Comparison of ENCODE assay signal across 11 mouse cellular contexts in genomic region chr2:174453681-174454080, GRCm38 (mm10). TPM values are rescaled to one million over a fixed set of nuclear protein-coding genes. Genes with fewer than 3 reads are reported as not detected.
DNase-seq lines count a peak whose midpoint lies in the region; ATAC-seq and TF ChIP-seq lines count a peak whose summit lies in the region.
"Had no signal": no experiment of that assay in that cellular context is flagged by ENCODE, and none has a peak within 500 bp of the region (broad histone marks: within the 10 kb centered on the region; RNA-seq: fewer than 3 reads in every experiment).

No protein-coding gene starts in this region.

- H3K9ac ChIP-seq in liver, adult 2 months (ENCODE audit: low read depth, low read length) = no peak overlapping the region
- no peak overlapping the region for H3K9ac ChIP-seq in forebrain, embryonic 16.5 days (replicated peaks; ENCODE audit: low read depth, low read length)
- H3K9ac ChIP-seq: forebrain, embryonic 12.5 days; midbrain, embryonic 15.5 days had no signal

- no peak for TF ChIP-seq POLR2A in brain, embryonic 14.5 days (IDR thresholded peaks at IDR 0.05; ENCODE audit: borderline replicate concordance, extremely low read depth, insufficient read depth, insufficient read length, poor library complexity, severe bottlenecking)
- no peak for TF ChIP-seq POLR2A in liver, adult 2 months (IDR thresholded peaks at IDR 0.05; ENCODE audit: extremely low read depth, insufficient read depth, low read length)

- no peaks in the 10 kb centered on the region for H3K27me3 ChIP-seq in liver, adult 2 months (ENCODE audit: control insufficient read depth, insufficient read depth, low read length)
- no peaks in the 10 kb centered on the region for H3K27me3 ChIP-seq in forebrain, embryonic 16.5 days (replicated peaks; ENCODE audit: control insufficient read depth, insufficient read depth, low read length)
- H3K27me3 ChIP-seq: forebrain, embryonic 12.5 days; midbrain, embryonic 15.5 days had no signal

- WGBS in liver, adult 2 months = 67% methylated on average over 7 of the region's 7 CpGs
- 75% methylated on average over 7 of the region's 7 CpGs for WGBS in forebrain, embryonic 16.5 days

- no peak for ATAC-seq in forebrain, embryonic 16.5 days
- ATAC-seq: midbrain, embryonic 15.5 days had no signal

- H3K79me2 ChIP-seq in liver, adult 2 months (ENCODE audit: control insufficient read depth, insufficient read depth, low read length) = no peaks in the 10 kb centered on the region

- peak; percentile 10 to 51 for DNase-seq in kidney, postnatal 36 days
- DNase-seq in kidney, adult 9 months = no peak
- no peak for DNase-seq in brain, embryonic 14.5 days (ENCODE audit: low read depth)
- no peak for DNase-seq in liver, adult 2 months (ENCODE audit: extremely low read depth, low read depth, low spot score)
- DNase-seq in spleen, postnatal 14 days (ENCODE audit: low spot score in 2 of 2) = peak; percentile 41 to 53
- no peak for DNase-seq in ovary, postnatal 14 days (ENCODE audit: low spot score)
- DNase-seq in right cerebral cortex, postnatal 10 days (ENCODE audit: low spot score in 2 of 2) = no peak
- DNase-seq: kidney, postnatal 14 days had no signal

- H3K4me3 ChIP-seq in liver, adult 2 months (ENCODE audit: insufficient read depth, low read depth, low read length) = no peak overlapping the region
- no peak overlapping the region for H3K4me3 ChIP-seq in forebrain, embryonic 16.5 days (replicated peaks; ENCODE audit: low read length)
- H3K4me3 ChIP-seq: forebrain, embryonic 12.5 days; midbrain, embryonic 15.5 days had no signal

- H3K36me3 ChIP-seq in liver, adult 2 months (ENCODE audit: control insufficient read depth, insufficient read depth, low read length) = no peaks in the 10 kb centered on the region
- no peaks in the 10 kb centered on the region for H3K36me3 ChIP-seq in forebrain, embryonic 16.5 days (ENCODE audit: control insufficient read depth, insufficient read depth)
- H3K36me3 ChIP-seq: forebrain, embryonic 12.5 days; midbrain, embryonic 15.5 days had no signal

- H3K4me1 ChIP-seq in liver, adult 2 months (ENCODE audit: control insufficient read depth, insufficient read depth, low read length) = no peaks in the 10 kb centered on the region
- no peaks in the 10 kb centered on the region for H3K4me1 ChIP-seq in forebrain, embryonic 16.5 days (replicated peaks; ENCODE audit: control insufficient read depth, insufficient read depth, low read length)
- H3K4me1 ChIP-seq: forebrain, embryonic 12.5 days; midbrain, embryonic 15.5 days had no signal

- no peaks in the 10 kb centered on the region for H3K9me3 ChIP-seq in forebrain, embryonic 16.5 days (ENCODE audit: control insufficient read depth, low read length)
- H3K9me3 ChIP-seq: forebrain, embryonic 12.5 days; midbrain, embryonic 15.5 days had no signal

- H3K27ac ChIP-seq in liver, adult 2 months (replicated peaks; ENCODE audit: insufficient read depth, low read depth, low read length) = no peak overlapping the region
- H3K27ac ChIP-seq in forebrain, embryonic 16.5 days (ENCODE audit: low read length) = no peak overlapping the region
- H3K27ac ChIP-seq: forebrain, embryonic 12.5 days; midbrain, embryonic 15.5 days had no signal

- peak; percentile 13; the same call in 1 of the 2 replicates for TF ChIP-seq CTCF in brain, embryonic 14.5 days (IDR thresholded peaks at IDR 0.05; ENCODE audit: borderline replicate concordance, extremely low read depth, insufficient read depth, insufficient read length)
- peak; percentile 53 for TF ChIP-seq CTCF in liver, adult 2 months (IDR thresholded peaks at IDR 0.05; ENCODE audit: low read depth, low read length)

- no peak overlapping the region for H3K4me2 ChIP-seq in forebrain, embryonic 16.5 days (ENCODE audit: low read length)
- H3K4me2 ChIP-seq: forebrain, embryonic 12.5 days; midbrain, embryonic 15.5 days had no signal

RNA-seq across cellular contexts. Expression of gene Tubb1, which starts 3.2 kb away (rescaled TPM):
- 0.98 and 1.5 TPM in 2 replicates for polyA plus RNA-seq in brain, embryonic 14.5 days (2012; rRNA removed)
- 0.18 and 0.40 TPM in 2 replicates for total RNA-seq in liver, adult 2 months (2014; rRNA removed)
- polyA plus RNA-seq in liver, adult 2 months (2012; rRNA removed) = 0.07 and 0.33 TPM in 2 replicates
- polyA plus RNA-seq in forebrain, embryonic 16.5 days (2015; fragmentation: Nextera tagmentation; extraction: Ambion mirVana) = 0.24 and 0.63 TPM in 2 replicates

RNA-seq across cellular contexts. Expression of gene Atp5e, which starts 10.2 kb away (rescaled TPM):
- polyA plus RNA-seq in brain, embryonic 14.5 days (2012; rRNA removed) = 387 and 406 TPM in 2 replicates
- 469 and 519 TPM in 2 replicates for total RNA-seq in liver, adult 2 months (2014; rRNA removed)
- 502 and 633 TPM in 2 replicates for polyA plus RNA-seq in liver, adult 2 months (2012; rRNA removed)
- 529 and 555 TPM in 2 replicates for polyA plus RNA-seq in forebrain, embryonic 16.5 days (2015; fragmentation: Nextera tagmentation; extraction: Ambion mirVana)

RNA-seq across cellular contexts. Expression of gene Ctsz, which starts 14.8 kb away (rescaled TPM):
- 62.0 and 69.4 TPM in 2 replicates for polyA plus RNA-seq in brain, embryonic 14.5 days (2012; rRNA removed)
- 235 and 279 TPM in 2 replicates for total RNA-seq in liver, adult 2 months (2014; rRNA removed)
- 308 and 389 TPM in 2 replicates for polyA plus RNA-seq in liver, adult 2 months (2012; rRNA removed)
- 81.2 and 84.9 TPM in 2 replicates for polyA plus RNA-seq in forebrain, embryonic 16.5 days (2015; fragmentation: Nextera tagmentation; extraction: Ambion mirVana)

RNA-seq across cellular contexts. Expression of gene Prelid3b, which starts 19.2 kb away (rescaled TPM):
- polyA plus RNA-seq in brain, embryonic 14.5 days (2012; rRNA removed) = 83.6 and 90.5 TPM in 2 replicates
- total RNA-seq in liver, adult 2 months (2014; rRNA removed) = 35.4 and 38.6 TPM in 2 replicates
- 24.5 and 30.7 TPM in 2 replicates for polyA plus RNA-seq in liver, adult 2 months (2012; rRNA removed)
- 120 and 121 TPM in 2 replicates for polyA plus RNA-seq in forebrain, embryonic 16.5 days (2015; fragmentation: Nextera tagmentation; extraction: Ambion mirVana)

RNA-seq across cellular contexts. Expression of gene Nelfcd, which starts 38.1 kb away (rescaled TPM):
- polyA plus RNA-seq in brain, embryonic 14.5 days (2012; rRNA removed) = 98.6 and 115 TPM in 2 replicates
- total RNA-seq in liver, adult 2 months (2014; rRNA removed) = 17.3 and 19.4 TPM in 2 replicates
- 35.1 and 40.6 TPM in 2 replicates for polyA plus RNA-seq in liver, adult 2 months (2012; rRNA removed)
- 106 and 109 TPM in 2 replicates for polyA plus RNA-seq in forebrain, embryonic 16.5 days (2015; fragmentation: Nextera tagmentation; extraction: Ambion mirVana)

Comparison
In these comparisons a context has a peak if more than half of its experiments do, and no peak if none do; other contexts are left out.
1. DNase-seq: peak in kidney, postnatal 36 days (2 of 2) and spleen, postnatal 14 days (2 of 2); none in kidney, adult 9 months (single experiment), brain, embryonic 14.5 days (single experiment), liver, adult 2 months (single experiment), ovary, postnatal 14 days (single experiment) and right cerebral cortex, postnatal 10 days (0 of 2).